Mouse (Mus musculus): Measurements from ENCODE around the gene Cbl.

Cbl gene

DNA sequence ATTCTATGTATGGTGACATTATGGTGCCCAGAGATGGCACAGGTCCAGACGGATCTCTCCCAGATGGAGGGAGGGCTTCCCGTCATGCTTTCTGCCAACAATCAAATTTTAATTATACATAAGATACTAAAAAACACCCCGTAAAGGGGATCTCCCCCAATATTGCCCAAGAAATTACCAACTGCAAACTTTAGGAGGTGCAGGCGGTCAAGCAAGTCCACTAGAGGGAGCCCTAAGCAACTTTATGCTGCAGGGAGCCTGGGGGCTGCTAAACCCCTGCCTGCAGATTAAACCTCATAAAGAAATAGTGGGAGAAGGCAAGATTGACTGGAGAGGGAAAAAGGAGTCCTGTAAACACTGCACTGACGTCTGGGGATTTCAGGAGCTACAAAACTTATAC is 5.6 kb upstream of the Cbl start:
- DNase-seq: peak; percentile 56

DNA sequence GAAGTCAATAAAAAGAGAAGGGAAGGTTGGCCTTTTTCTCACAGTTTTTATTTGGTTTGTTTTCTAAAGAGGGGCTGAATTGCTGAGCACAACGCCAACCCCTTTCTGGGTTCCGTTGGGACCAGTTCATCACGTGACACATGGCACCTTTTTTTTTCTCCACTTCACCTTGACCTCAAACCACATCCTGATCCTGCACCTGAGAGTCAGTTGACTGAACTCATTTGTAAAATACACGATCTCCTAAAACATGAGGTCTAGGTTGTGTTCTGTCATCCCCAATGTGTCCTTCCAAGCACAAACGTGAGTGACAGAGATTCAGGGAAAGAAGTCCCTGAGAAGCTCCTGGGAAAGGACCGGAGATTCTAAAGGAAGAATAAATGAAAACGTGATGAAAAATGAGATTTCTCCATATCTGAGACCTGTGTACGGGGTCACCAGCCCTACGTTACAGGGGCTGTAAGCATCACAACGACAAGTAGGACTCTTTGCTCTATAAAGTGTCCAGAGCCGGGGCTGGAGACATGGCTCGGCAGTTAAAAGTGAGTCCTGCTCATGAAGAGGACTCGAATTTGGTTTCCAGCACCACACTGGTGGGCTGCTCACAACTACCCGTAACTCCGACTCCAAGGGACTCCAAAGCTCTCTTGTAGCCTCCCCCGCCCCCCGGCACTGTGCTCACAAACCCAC is 4.8 kb upstream of the Cbl start:
- no peak for DNase-seq

DNA sequence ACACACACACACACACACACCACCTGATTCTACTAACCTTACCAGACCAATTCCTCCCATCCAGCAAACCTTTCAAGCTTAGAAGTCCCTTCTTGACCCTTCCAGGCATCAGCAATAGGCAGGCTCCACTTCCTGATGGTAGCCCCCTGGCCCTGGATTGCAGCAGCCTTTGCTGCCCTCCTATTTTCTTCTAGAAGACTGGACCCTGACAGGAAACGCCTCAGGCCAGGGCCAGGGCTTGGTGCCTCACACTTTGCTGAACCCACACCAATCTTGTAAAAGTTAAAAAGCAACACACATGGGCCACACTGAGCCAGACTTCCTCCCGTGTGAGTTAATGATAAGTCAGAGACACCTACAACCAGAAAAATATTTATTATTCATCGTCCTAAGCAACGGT is 3.3 kb upstream of the Cbl start:
- no peak for DNase-seq

DNA sequence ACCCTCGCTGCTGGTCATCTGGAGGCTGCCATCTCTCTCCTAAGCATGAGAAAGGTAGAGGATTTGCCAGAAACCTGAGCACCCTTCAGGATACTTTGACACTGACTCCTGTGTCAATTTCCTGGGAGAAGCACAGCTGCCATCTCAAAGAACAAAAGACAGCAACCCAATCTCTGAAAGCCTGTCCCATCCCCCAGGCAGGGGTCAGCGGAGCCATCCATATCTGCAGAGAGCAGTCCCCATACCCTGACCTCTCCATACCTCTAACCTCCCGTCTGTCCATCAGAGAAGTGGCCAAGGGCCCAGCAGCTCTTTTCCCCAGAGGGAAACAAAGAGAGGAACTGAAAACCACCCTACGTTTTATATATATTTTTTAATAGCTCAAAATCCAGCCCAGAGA is 2.8 kb upstream of the Cbl start:
- no peak for DNase-seq

DNA sequence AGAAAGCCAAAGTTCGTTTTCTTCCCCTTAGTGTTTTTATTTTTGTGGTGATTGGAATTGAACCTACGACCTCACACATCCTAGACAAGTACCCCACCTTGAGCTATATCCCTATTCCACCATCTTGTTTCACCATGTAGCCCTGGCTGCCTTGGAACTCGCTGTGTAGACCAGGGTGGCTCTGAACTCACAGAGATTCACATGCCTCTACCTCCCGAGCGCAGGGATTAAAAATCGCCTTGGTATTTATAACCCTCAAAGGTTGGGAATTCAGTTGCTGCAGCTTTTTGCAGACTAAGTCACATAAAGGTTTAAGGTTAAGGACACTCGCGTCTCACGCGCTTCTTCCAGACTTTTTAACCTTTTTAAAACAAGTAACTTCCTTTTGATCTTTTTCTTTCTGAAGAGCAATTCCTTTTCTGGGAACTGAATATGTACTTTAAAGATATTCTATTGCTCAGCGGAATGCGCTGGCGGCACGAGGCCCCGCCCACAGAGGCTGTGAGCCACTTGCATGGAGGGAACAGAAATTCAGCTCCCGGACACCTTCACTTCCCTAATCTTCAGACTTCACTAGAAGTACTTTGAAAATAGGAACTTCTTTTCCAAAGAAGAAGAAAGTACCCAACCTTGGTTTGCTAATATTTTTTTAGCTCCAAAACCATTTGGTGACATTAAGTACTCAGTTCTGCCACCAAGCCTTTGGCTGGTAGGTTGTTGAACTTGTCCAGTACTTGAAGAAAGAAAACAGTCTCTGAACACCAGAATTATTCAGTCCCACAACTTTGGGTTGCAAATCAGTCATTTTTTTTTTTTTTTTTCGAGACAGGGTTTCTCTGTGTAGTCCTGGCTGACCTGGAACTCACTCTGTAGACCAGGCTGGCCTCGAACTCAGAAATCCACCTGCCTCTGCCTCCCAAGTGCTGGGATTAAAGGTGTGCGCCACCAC is 904 bp upstream of the Cbl start:
- peak; percentile 55 for DNase-seq

DNA sequence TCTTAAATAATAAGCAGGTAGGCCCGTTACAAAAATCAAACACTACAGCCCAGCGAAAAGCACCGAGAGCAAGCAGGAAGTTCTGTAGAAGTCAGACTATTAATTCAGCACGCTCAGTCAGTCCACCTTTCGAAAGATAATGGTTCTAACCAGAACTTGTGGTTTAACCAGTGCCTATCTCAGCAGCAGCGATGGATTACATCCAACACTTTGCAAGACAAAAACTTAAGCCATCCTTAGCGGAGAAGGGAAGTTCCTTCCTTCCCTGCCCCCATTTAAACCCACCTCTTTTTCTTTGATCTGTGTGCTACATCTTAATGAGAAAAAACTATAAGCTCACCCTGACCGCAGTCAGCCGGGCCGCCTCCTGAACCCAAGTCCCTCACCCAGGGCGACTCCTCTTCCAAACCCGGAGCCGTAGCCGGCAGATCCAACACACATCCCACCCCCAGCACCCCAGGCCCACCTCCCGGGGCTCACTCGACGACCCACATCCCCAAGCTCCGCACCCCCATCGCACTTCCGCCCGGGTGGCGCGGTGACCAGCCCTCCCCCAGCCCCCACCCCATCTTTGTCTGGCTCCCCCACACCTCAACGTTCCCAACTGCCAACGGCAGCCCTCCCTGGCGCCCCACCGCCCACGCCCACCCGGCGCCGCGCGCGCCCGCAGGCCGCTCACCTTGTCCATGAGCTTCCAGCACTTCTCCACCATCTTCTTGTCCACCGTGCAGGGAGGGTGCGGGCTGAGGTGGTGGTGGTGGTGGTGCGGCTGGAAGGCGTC is 638 bp downstream of the Cbl start:
- DNase-seq: no peak

DNA sequence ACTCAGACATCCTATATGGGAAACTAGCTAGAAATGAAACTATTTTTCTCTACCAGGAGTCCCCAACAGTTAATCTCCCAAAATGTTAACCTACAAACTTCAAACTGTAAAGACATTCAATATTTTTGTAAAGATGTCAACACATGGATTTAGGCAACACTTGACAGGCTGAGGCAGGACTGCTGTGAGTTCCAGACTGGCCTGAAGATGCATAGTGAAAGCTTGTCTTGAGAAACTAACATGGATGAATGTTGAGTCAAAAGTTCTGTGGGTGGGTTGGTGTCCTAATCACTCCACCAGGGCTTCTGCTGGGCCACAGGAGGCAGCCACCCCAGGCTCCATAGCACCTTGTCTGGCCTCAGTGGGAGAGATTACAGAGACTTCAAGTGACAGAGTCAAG is 2.2 kb downstream of the Cbl start:
- DNase-seq: no peak

DNA sequence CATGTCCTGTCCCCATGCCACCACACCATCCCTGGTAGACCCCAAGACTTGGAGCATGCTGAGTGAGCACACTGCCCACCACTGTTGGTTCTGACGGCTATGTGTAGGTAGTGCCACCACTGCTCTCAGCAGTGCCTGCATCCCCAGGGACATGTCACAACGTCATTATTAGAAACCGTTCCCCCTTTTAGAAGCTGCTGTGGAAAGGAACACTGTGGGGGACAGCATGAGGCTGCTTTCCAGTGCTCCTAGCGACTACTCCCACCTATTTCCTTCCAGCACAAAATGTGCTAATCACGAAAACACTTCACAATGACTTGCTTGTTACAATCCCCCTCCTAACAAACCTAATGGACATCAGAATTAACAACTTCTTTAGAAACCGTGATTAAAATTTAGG is 7.9 kb downstream of the Cbl start:
- no peak for DNase-seq

DNA sequence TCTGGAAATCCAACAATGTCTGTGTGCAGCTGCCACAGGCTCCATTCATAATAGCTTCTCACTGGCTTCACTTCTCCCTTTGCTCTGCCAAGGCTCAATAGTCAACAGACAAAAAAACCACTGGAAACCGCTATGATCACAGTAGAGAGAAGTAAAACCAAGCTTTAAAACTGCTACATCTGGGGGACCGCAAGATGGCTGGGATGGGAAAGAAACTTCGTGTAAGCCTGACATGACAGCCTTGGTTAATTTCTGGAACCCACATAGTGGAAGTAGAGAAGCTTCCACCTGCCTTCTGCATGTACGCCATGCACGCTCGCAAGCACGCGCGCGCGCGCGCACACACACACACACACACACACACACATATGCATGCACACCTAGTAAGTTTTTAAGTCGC is 20.3 kb downstream of the Cbl start:
- DNase-seq: no peak

DNA sequence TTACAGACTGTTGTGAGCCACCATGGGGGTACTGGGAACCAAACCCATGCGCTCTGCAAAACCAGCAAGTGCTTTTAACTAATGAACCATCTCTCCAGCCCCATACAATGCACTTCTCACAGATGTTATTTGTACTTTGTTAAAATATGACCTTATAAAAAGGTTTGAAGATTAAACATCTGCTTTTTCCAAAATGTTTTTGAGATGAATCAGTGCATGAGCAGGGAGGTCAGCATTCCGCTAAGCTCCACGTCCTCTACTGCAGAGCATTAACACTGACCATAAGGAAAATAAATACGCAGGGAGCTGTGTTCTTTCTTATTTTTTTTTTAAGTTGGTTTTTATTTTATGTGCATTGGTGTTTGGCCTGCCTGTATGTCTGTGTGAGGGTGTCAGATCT is 21.4 kb downstream of the Cbl start:
- no peak for DNase-seq

DNA sequence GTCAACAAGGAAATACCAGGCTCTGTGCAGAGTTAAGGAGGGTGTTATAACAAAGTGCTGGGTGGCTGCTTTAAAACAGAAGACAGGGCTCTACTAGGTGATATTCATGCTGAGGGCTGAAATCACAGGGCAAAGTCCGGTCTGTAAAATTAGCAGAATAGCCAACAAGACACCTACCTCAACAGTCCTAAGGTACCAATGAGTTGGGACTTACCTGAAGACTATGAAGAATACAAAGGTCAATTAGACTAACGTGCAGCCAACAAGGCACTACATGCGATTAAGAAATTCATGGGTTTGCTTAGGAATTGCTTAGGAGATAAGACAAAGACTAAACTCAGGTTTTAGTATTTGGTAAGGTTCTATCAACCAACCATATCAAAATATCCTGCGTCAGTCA is 24.4 kb downstream of the Cbl start:
- DNase-seq: no peak

DNA sequence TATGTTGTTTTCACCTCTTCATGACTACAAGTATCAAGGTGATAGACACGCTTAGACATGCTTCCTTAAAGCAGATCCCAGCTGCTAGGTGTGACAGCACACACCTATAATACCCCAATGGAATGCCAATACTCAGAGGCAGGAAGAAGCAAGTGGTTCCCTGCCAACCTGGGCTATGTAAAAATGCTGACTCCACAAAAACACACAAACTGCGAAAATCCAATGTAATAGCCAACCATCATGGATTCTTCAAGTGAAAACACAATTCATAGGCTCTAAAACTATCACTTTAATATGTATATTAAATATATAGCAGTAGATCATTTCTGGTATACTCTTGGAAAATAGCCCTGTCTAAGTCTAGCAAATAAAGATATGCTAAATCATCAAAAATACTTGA is 26.0 kb downstream of the Cbl start:
- no peak for DNase-seq

DNA sequence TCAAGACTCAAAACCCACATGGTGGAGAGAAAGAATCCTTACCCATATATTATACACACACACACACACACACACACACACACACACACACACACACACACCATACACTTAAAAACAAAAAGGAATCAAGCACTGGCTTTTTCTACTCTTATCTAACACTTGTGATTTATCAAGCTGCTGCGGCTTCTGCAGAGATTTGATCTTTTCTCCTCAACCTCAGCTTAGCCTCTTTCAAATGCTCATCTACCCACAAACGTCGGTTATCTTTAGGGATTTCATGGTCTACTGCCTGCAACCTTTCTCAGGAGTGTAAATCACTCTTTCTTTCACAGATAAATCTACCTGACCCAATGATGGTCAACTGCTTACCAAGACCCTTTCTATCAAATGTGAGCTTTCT is 33.4 kb downstream of the Cbl start:
- no peak for DNase-seq

DNA sequence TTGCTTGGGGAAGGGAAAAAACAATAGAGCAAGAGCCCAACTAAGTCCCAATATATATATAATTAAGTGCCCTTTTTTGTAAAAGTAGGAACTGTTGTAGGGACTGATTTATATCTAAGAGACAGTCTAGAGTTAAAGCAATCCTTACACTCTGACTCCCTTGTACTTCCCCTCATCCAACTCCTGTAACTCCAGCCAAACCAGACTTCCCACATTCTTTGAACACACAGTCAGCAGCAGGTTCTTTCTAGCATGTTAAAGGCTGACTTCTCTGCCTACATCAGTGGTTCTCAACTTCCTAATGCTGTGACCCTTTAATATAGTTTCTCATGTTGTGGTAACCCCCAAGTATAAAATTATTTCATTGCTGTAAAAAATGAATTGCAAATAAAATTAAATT is 34.3 kb downstream of the Cbl start:
- DNase-seq: no peak

DNA sequence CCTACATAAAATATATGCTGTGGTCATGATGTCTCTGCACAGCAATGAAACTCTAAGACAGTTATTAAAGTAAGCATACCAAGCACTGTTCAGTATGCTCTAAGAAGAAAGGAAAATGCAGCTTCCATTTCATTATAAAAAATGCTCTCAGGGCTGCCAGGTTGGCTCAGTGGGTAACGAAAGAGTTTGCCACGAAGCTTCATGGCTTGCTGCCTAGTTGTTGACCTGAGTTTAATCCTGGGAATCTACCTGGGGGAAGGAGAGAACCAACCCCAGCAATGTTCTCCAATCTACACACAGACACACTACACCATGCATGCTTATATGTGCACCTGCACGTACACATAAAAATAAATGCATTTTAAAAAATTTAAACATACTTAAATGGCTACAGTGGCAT is 34.7 kb downstream of the Cbl start:
- no peak for DNase-seq

DNA sequence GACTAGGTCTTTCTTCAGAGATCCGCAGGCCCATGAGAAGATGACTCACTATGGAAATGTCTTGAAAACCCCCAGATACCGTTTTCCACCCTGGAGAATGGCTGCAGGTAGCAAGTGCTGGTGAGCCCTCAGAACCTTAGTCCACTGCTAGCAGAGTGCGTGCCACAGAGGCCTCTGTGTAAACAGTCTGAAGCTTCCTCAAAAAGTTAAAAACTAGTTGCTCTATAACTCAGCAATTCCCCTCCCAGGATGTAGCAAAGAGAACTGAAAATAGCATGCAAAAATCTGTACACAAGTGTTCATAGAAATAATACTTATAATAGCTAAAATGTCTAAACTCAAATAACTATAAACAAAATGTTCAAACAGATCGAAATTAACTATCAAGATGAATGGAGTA is 37.5 kb downstream of the Cbl start:
- DNase-seq: no peak

DNA sequence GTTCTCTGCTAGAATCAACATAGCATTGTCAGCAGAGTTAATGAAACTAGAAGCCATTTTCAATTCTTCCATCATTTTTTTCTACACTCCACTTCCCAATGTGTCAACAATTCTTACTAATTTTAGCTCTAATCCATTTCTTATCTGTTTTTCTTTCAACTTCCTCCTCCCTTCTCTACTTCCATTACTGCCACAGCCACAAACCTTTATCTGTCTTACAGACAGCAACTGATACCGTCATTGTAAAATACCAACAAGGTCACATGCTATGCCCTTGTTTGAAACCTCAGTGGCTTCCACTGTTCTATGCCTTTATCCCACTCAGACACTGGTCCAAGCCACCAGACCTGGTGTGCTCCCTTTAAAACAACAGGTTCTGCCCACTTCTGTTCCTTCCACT is 39.8 kb downstream of the Cbl start:
- DNase-seq: no peak

DNA sequence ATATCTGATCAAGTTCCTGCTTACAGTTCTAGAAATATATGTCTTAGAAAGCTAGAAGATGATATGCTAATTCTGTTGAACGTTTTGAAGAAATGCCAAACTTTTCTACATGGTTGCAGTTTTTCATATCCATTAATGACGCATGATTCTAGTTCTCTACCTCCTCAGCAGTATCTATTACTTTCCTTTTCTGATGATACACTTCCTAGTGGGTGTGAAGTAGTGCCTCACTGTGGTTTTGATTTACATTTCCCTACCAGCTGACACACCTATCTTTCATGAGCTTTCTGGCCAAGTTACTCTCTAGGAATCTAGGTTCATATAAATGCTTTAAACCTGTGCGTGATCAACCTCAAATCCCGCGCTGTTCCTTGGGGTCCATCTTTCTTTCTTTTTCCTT is 41.1 kb downstream of the Cbl start:
- no peak for DNase-seq

DNA sequence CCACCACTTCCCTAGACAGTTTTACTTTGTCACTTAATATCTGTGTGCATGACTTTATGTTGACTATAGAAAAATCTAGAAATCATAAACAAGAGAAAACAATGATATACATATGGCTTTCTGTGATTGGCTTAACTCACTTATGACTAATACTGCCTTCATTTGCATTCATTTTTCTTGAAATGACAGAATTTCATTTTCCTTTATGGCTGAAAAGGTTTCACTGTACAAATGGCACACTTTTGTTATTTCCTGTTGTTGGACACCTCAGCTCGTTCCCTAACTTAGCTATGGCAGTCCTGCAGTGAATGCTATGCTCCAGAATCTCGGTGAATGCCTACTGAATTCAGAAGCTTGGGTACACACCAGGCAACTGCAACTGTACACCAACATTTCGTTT is 41.5 kb downstream of the Cbl start:
- no peak for DNase-seq

DNA sequence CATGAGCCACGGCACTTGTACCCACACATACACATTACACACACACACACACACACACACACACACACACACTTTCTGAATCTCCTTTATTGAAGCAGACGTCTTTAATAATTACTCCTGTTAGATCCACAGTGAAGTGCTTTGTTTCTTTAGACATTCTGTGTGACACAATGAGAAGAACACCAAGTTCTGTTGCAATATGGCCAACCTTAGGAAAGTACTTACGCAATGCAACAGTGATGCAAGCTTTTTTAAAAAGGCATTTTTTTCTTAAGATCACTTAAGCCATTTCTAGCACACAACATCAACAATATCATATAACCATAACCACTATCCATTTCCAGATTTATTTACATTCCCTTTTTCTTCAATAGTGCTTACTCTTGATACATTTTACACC is 42.7 kb downstream of the Cbl start:
- no peak for DNase-seq

DNA sequence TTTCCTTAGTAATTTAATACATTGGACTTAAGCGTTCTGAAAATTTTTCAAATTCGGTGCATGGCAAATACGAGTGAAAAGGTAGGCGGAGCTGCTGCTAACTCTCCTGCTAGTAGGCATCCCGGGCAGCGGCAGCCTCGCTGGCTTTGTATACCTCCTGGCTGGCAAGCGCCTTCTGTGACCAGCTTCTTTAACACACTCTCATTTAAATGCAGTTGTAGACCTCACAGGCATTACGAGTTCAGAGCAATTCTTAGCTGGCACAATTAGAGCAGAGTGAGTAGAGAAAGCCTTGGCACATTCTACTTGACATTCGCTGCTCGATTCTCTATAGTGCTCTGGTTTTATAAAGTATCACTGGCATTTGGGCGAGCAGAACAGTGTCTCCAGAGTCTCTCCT is 45.6 kb downstream of the Cbl start:
- DNase-seq: no peak

DNA sequence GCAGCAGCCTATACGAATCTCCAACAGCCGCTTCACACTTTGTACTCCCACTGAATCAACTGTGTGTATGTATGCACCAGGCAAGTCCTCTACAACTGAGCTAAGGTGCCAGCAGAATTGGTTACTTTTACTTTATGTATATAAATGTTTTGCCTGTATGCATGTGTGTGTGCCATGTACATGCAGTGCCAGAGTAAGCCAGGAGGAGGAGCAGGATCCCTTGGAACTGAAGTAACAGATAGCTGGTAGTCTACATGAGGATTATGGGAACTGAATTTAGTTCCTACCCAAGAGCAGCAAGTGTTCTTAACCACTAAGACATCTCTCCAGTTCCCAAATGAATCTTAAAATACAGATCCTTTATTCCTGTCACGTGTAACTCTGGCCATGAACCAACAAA is 51.6 kb downstream of the Cbl start:
- DNase-seq: peak; percentile 17

DNA sequence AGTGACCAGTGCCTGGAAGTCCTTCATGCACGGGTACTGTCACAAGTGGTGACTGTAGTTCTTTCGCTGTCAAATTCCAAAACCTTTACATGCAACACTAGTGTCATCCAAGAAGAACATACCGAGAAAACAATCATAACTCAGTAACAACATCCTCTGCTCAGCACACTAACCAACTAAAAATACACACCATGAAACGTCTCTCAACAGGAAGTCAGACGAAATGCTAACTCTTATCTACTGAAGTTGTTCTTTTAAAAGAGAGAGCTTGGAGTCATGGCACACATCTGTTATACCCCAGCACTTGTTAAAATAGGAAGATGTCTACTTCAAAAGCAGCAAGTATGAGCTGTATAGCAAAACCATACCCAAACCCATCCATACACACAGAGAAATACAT is 52.3 kb downstream of the Cbl start:
- no peak for DNase-seq

DNA sequence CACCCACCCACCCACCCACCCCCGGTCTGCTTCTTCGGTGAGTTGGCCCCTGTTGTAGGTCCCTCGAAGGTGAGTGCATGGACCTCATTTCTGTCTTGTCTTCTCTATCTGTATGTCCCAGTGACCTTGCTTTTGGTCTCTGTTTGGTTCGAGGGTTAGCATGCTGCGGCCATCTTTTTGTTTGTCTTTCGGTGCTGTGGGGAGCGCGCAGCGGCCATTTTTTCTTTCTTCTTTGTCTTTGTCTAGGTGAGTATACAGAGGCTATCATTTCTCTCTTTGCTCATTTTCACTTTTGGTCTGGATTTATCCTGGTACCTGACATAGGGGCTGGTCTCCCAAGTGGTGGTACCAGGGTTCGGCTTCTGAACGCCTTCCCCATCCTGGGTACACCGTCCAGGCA is 55.0 kb downstream of the Cbl start:
- DNase-seq: no peak
